Mouse (Mus musculus): ENCODE data around the gene Igdcc4. TPM values are rescaled to one million over a fixed set of nuclear protein-coding genes. Genes with fewer than 3 reads are reported as not detected.
A peak's percentile ranks its signal among the peaks of the same experiment; 100 is the strongest.

The Igdcc4 gene
- polyA plus RNA-seq, 1 experiment from 2014 or later = 11.0 TPM

GRCm38 (mm10) chr9:65086801-65087200, 14.5 kb upstream of the Igdcc4 start:
- H3K4me1 ChIP-seq = peaks cover 16% of the 10 kb centered on the region
- H3K4me3 ChIP-seq = no peak overlapping the region
- no peaks in the 10 kb centered on the region for H3K9me3 ChIP-seq
- H3K9ac ChIP-seq = no peak overlapping the region
- peaks cover 30% of the 10 kb centered on the region for H3K36me3 ChIP-seq
- no peak overlapping the region for H3K4me2 ChIP-seq
- H3K27me3 ChIP-seq (replicated peaks) = no peaks in the 10 kb centered on the region
- no peak for ATAC-seq (ENCODE audit: extremely low read depth, insufficient number of reproducible peaks, low FRiP score, low TSS enrichment)
- 64% methylated on average over 1 of the region's 1 CpGs for WGBS
- no peak overlapping the region for H3K27ac ChIP-seq (replicated peaks)

GRCm38 (mm10) chr9:65087490-65087889, 13.8 kb upstream of the Igdcc4 start:
- Histone ChIP-seq H3K4me3 (no peak overlapping the region), H3K9ac (no peak overlapping the region), H3K4me2 (no peak overlapping the region), H3K4me1 (peaks cover 16% of the 10 kb centered on the region), H3K27me3 (replicated peaks) (no peaks in the 10 kb centered on the region), H3K9me3 (no peaks in the 10 kb centered on the region), H3K27ac (replicated peaks) (no peak overlapping the region), H3K36me3 (peaks cover 23% of the 10 kb centered on the region)
- no peak for ATAC-seq (ENCODE audit: extremely low read depth, insufficient number of reproducible peaks, low FRiP score, low TSS enrichment)
- WGBS = 54% methylated on average over 5 of the region's 5 CpGs

- no peak overlapping the region for H3K4me3 ChIP-seq
- no peaks in the 10 kb centered on the region for H3K36me3 ChIP-seq
- 13% methylated on average over 6 of the region's 6 CpGs for WGBS
- no peak overlapping the region; the same call in none of the 2 replicates for H3K9ac ChIP-seq
- H3K4me2 ChIP-seq = peak overlapping the region; percentile 12; the same call in 1 of the 2 replicates
- peaks cover 22% of the 10 kb centered on the region for H3K4me1 ChIP-seq
- no peaks in the 10 kb centered on the region; the same call in 1 of the 2 replicates for H3K27me3 ChIP-seq (replicated peaks)
- 0 out of 2 replicates have a peak overlapping the region, but pooled peaks have one; percentile 30 for H3K27ac ChIP-seq (replicated peaks)
- peak; percentile 31; the same call in 1 of the 2 replicates for ATAC-seq (ENCODE audit: extremely low read depth, insufficient number of reproducible peaks, low FRiP score, low TSS enrichment)
- no peaks in the 10 kb centered on the region for H3K9me3 ChIP-seq
Observed at GRCm38 (mm10) chr9:65094237-65094636, 7.0 kb upstream of the Igdcc4 start.

DNA sequence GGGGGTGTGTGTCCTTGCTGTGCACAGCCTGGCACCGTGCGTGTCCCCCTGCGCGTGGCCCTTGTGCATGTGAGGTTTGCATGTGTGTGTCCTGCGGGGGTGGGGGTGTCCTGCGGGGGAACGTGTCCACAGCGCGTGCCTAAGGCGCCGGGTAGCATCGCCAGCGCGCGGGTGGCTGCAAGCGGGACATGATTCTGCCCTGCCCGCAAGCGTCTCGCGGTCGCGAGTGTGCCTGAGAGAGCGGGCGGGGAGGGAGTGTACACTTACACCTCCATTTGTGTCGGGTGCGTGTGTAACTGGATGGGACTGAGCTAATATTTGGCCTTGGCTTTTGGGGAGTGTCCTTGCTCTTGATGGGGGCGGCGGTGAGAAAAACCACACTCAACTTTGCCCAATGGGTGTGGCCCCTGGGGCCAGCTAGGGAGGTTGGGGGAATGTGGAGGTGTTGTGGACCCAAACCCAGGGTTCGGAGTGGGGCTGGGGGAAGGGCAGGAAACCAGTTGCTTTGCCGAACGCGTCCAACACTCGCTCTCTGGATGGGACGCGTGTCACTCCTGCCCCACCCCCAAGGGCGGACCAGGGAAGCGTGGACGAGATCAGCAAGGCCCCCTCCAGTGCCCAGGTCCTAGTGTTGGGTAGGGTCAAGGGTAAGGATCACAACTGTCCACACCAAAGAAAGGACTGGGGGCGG, 545 bp downstream of the Igdcc4 start:
- H3K36me3 ChIP-seq = no peaks in the 10 kb centered on the region
- peak; percentile 32 for ATAC-seq (ENCODE audit: extremely low read depth, insufficient number of reproducible peaks, low FRiP score, low TSS enrichment)
- peak overlapping the region; percentile 94 for H3K4me2 ChIP-seq
- peak overlapping the region; percentile 77 for H3K4me3 ChIP-seq
- under 1% methylated on average over 39 of the region's 39 CpGs for WGBS
- H3K9ac ChIP-seq = peak overlapping the region; percentile 87
- H3K9me3 ChIP-seq = peaks cover 5% of the 10 kb centered on the region
- peak overlapping the region; percentile 63 for H3K27ac ChIP-seq (replicated peaks)
- peaks cover 17% of the 10 kb centered on the region for H3K4me1 ChIP-seq
- H3K27me3 ChIP-seq (replicated peaks) = peaks cover 6% of the 10 kb centered on the region; the same call in 1 of the 2 replicates

- Histone ChIP-seq H3K4me1 (peaks cover 17% of the 10 kb centered on the region), H3K4me3 (peak overlapping the region; percentile 77), H3K9me3 (peaks cover 5% of the 10 kb centered on the region), H3K27ac (replicated peaks) (peak overlapping the region; percentile 63), H3K4me2 (peak overlapping the region; percentile 94), H3K27me3 (replicated peaks) (peaks cover 6% of the 10 kb centered on the region; the same call in 1 of the 2 replicates), H3K36me3 (no peaks in the 10 kb centered on the region), H3K9ac (peak overlapping the region; percentile 87)
- 2% methylated on average over 36 of the region's 36 CpGs for WGBS
- peak; percentile 20; the same call in 1 of the 2 replicates for ATAC-seq (ENCODE audit: extremely low read depth, insufficient number of reproducible peaks, low FRiP score, low TSS enrichment)
Observed at GRCm38 (mm10) chr9:65102377-65103172, 1.3 kb downstream of the Igdcc4 start.

GRCm38 (mm10) chr9:65103173-65103752, 2.0 kb downstream of the Igdcc4 start:
- Histone ChIP-seq H3K27ac (replicated peaks) (peak overlapping the region; percentile 21; the same call in 1 of the 2 replicates), H3K4me2 (peak overlapping the region; percentile 94)

DNA sequence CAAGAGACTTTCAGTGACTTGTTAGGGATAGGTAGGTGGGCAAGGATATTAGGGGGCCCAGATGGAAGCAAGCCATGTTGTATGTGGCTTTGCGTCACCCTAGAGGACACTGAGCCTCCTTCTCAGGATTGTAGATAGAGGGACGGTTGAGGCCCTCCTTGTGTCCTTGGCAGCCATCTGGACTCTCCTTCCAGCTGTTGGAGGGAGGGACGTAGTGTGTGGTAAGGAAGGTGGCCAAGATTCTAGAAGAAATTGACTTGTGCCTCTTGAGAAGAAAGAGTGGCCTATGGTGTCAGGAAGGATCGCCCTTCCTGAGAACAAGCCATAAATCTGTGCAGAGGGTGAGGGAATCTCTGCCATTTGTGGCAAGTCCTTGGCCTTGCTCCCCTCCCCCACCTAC, 5.5 kb downstream of the Igdcc4 start:
- Histone ChIP-seq H3K27ac (replicated peaks) (no peak overlapping the region), H3K9ac (no peak overlapping the region), H3K27me3 (replicated peaks) (peaks cover 14% of the 10 kb centered on the region; the same call in 1 of the 2 replicates), H3K4me2 (no peak overlapping the region), H3K9me3 (no peaks in the 10 kb centered on the region), H3K4me1 (peaks cover 28% of the 10 kb centered on the region), H3K4me3 (no peak overlapping the region), H3K36me3 (no peaks in the 10 kb centered on the region)
- no peak for ATAC-seq (ENCODE audit: extremely low read depth, insufficient number of reproducible peaks, low FRiP score, low TSS enrichment)
- 77% methylated on average over 4 of the region's 4 CpGs for WGBS

More at GRCm38 (mm10) chr9:65103173-65103752, 2.0 kb downstream of the Igdcc4 start:
- 41% methylated on average over 8 of the region's 8 CpGs for WGBS
- H3K4me1 ChIP-seq = peaks cover 17% of the 10 kb centered on the region
- peak overlapping the region; percentile 77 for H3K4me3 ChIP-seq
- peaks cover 7% of the 10 kb centered on the region; the same call in 1 of the 2 replicates for H3K27me3 ChIP-seq (replicated peaks)
- H3K9ac ChIP-seq = peak overlapping the region; percentile 87
- H3K36me3 ChIP-seq = no peaks in the 10 kb centered on the region
- no peak for ATAC-seq (ENCODE audit: extremely low read depth, insufficient number of reproducible peaks, low FRiP score, low TSS enrichment)
- H3K9me3 ChIP-seq = peaks cover 5% of the 10 kb centered on the region

GRCm38 (mm10) chr9:65107893-65108292, 6.6 kb downstream of the Igdcc4 start:
- H3K4me2 ChIP-seq = no peak overlapping the region
- WGBS = 83% methylated on average over 1 of the region's 1 CpGs

DNA sequence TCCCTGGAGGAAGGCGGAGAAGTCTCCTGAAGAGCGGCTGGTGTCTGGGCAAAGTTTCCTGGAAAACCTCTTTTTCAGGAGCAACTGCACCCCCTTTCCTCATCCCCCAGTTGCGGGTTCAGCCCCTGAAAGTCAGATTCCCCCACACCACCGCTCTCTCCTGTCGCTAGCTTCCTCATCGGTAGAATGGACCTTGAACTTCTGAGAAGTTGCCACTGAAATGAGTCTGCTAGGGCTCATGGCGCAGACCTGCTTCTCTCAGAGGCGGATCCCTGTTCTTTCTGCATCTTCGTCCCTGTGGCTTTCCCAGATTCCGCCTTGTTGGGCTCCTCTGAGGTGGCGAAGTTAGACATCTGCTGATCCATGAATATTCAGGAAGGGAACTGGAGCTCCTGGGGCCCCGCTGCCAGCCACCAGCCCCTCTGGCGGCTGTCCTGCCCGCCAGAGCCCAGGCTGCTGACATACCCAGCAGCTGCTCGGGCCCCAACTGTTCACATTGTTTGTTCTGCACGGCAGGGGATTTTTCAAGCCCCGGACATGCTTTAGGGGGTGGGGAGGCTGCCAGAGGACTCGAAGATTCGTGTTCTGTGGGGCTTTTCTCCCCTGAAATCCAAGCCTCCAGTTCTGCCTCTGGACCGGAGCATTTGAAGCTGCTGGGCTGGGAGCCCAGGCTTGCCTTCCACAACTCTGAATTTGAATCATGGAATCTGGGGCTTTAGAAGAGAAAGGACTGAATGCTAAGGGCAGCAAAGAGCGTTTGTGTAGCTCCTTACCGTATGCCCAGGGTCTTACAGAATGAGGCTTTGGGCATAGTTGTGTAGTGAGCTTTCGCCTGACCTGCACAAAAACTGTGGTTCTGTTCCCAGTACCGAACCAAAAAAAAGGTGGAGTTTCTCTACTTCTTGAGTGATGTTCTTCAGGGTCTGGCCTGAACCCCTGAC, 8.1 kb downstream of the Igdcc4 start:
- Histone ChIP-seq H3K27ac (replicated peaks) (peak overlapping the region; percentile 68), H3K4me1 (peaks cover 13% of the 10 kb centered on the region), H3K36me3 (peaks cover 6% of the 10 kb centered on the region), H3K9me3 (no peaks in the 10 kb centered on the region), H3K4me2 (peak overlapping the region; percentile 65), H3K27me3 (replicated peaks) (peaks cover 8% of the 10 kb centered on the region; the same call in 1 of the 2 replicates), H3K4me3 (peak overlapping the region; percentile 29), H3K9ac (peak overlapping the region; percentile 74)
- WGBS = 16% methylated on average over 24 of the region's 24 CpGs
- ATAC-seq (ENCODE audit: extremely low read depth, insufficient number of reproducible peaks, low FRiP score, low TSS enrichment) = no peak

More at GRCm38 (mm10) chr9:65107893-65108292, 6.6 kb downstream of the Igdcc4 start:
- no peak overlapping the region for H3K4me3 ChIP-seq
- H3K9me3 ChIP-seq = no peaks in the 10 kb centered on the region
- no peak for ATAC-seq (ENCODE audit: extremely low read depth, insufficient number of reproducible peaks, low FRiP score, low TSS enrichment)
- H3K9ac ChIP-seq = no peak overlapping the region
- peaks cover 25% of the 10 kb centered on the region for H3K4me1 ChIP-seq
- peaks cover 10% of the 10 kb centered on the region; the same call in 1 of the 2 replicates for H3K27me3 ChIP-seq (replicated peaks)
- no peak overlapping the region for H3K27ac ChIP-seq (replicated peaks)
- H3K36me3 ChIP-seq = no peaks in the 10 kb centered on the region

- Histone ChIP-seq H3K4me2 (no peak overlapping the region), H3K27me3 (replicated peaks) (peaks cover 8% of the 10 kb centered on the region; the same call in 1 of the 2 replicates), H3K4me1 (peaks cover 24% of the 10 kb centered on the region), H3K9ac (no peak overlapping the region), H3K9me3 (no peaks in the 10 kb centered on the region), H3K36me3 (peaks cover 12% of the 10 kb centered on the region), H3K27ac (replicated peaks) (no peak overlapping the region), H3K4me3 (no peak overlapping the region)
- ATAC-seq (ENCODE audit: extremely low read depth, insufficient number of reproducible peaks, low FRiP score, low TSS enrichment) = no peak
- WGBS = 76% methylated on average over 5 of the region's 5 CpGs
Observed at GRCm38 (mm10) chr9:65111698-65112097, 10.4 kb downstream of the Igdcc4 start.

Measured in heart, embryonic 13.5 days (tissue).